Mouse (Mus musculus): ENCODE results near the gene D630023F18Rik.

Gene D630023F18Rik

GRCm38 (mm10) chr1:65122574-65123372, at the start of gene D630023F18Rik:
Gene D630023F18Rik (minus strand): TSS chr1:65123214.
- DNase-seq (ENCODE audit: low read depth, low spot score): no peak

DNA sequence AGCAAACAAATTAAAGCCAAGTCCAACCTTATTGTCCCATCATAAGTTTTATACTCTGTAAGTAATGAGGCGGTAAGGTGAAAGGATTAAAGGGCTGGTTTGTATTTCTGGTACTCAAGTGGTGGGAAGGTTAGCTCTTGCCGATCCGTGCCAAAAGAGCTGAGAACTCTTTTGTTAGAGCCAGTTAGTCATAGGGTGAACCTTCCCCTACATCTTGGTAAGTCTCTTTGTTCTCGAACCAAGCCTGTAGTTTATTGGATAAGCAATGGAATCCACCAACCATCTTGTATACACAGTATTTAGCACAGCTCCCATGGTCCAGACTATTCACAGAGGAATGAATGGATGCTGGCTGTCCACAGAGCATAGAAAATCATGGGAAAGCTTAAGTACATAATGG, 48.6 kb upstream of the D630023F18Rik start:
- DNase-seq (ENCODE audit: low read depth, low spot score): no peak

GRCm38 (mm10) chr1:65169947-65170346, 46.9 kb upstream of the D630023F18Rik start:
- no peak for DNase-seq (ENCODE audit: low read depth, low spot score)

DNA sequence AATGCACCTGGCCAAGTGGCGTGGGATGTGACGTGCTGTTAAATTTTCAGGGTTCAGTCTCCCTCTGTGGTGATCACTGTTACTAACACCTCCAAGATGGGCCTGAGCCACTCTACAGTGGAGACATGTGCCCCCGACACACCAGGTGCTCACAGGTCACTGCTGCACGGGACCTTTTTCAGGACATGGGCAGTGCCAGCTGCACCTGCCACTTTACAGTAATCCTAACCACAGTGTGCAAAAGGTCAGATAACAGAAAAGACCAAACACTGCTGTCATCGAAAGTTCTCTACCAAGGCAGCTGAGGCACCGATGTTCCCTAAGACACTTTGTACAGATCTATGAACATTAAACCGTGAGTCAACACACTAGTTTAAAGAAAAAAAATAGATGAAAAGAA, 46.5 kb upstream of the D630023F18Rik start:
- no peak for DNase-seq (ENCODE audit: low read depth, low spot score)

DNA sequence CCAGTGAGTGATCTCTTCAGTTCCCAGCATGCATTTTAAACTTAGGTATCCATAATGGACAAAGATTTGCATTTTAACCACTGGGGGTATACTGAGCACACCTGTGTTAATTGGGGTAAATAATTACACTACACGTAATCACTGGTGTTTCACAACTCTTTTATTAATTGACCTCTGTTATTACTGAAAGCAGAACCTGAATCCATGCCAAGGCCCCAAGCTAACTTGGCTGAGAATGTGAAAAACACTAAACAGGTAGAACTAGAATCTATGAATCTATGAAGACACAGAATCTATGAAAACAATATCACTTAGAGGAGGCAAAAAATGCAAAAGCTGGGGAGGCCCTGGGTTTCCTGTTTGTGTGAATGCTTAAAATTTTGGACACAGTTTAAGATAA, 44.5 kb upstream of the D630023F18Rik start:
- no peak for DNase-seq (ENCODE audit: low read depth, low spot score)

DNA sequence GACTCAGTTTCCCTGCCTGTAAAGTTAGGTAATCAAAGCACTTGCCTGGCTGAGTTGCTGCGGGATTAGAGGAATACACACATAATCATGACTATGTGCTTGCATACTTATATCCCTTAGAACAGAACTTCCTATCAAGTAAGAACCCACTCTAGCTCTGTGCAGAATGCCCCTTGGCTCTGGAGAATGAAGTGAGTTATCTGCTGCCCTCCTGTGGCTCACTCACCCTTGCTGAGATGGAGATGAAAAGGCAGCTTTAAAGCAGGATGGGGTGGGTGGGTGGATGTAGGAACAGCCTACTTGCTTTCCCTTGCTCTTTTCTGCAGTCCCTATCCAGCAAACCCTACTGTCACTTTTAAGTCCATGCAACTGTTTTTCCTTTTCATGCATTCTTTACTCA, 39.2 kb upstream of the D630023F18Rik start:
- no peak for DNase-seq (ENCODE audit: low read depth, low spot score)

GRCm38 (mm10) chr1:65156111-65156510, 33.1 kb upstream of the D630023F18Rik start:
- no peak for DNase-seq (ENCODE audit: low read depth, low spot score)

- DNase-seq (ENCODE audit: low read depth, low spot score): no peak
Measured at GRCm38 (mm10) chr1:65154814-65155213, 31.8 kb upstream of the D630023F18Rik start.

DNA sequence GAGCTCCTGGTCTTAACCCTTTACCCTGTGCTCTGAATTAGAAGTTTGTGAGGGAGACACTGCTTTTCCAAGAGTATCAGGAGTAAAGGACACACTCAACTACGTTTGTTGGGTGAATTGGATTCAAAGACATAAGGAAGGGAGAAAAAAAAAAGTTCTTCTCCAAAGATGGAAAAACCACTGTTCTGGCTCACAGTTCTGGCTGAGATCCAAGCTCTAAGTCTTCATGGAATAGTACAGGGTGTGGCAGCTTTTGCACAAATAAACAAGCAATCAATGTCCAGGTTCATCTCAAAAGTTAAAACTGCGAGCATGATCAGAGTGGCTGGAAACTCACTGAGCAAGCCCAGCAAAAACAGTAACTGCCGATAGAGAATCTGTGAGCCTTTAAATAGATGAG, 25.0 kb upstream of the D630023F18Rik start:
- no peak for DNase-seq (ENCODE audit: low read depth, low spot score)

DNA sequence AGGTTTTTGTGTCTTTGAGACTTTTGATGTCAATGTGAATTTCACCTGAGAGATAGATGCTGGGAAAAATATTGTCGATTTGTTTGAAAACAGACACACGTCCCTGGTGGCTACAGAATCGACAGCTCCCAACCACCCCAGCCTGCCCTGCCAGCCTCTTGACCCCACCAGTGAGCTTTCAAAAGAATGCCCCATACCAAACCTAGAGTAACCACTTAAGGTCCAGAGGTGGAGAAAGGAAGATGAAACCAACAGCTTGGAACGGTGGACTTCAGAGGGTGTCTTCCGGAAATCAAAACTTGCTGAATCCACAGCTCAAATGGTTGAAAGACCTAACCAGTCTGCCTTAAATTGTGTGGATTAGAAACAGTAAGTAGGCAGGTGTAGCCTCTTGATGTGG, 24.3 kb upstream of the D630023F18Rik start:
- DNase-seq (ENCODE audit: low read depth, low spot score): no peak

- no peak for DNase-seq (ENCODE audit: low read depth, low spot score)
Measured at GRCm38 (mm10) chr1:65146601-65147000, 23.6 kb upstream of the D630023F18Rik start.

DNA sequence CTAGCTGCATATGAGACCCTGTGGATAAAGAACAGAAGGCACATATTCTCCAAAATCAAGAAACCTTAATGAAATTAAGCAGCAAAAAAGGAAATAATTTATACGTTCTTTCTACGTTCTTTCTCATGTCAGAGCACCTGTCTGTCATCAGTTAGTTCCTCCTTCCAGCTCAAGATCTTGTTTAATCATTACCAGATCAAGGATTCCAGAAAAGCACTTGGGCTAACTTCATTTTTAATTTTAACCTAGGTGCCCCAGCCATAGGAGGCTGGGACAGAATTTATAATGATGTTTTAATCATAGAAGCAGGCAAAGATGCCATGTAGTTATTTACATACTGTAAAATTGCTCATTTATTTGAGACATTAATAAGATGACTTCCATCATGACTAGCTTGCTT, 21.8 kb upstream of the D630023F18Rik start:
- DNase-seq (ENCODE audit: low read depth, low spot score): no peak

DNA sequence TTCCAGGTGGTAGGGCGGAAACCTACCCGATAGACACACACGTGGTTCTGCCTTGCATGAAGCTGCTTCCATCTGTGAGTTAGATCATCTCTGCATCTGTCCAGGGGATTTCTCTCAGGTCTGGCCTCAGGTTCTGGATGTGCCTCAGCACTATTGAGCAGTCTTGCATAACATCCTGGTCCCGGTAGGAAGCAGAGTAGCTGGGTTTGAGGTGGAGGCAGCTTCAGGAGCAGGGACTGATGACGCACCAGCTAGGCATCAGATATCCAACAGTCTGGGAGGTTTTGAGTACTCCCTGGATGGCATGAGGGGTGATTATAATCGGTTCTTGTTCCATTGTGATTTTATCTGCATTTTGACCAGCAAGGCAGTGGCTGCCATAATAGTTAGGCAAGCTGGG, 14.5 kb upstream of the D630023F18Rik start:
- DNase-seq (ENCODE audit: low read depth, low spot score): no peak

- DNase-seq (ENCODE audit: low read depth, low spot score): no peak
Measured at GRCm38 (mm10) chr1:65132833-65133232, 9.8 kb upstream of the D630023F18Rik start.

- DNase-seq (ENCODE audit: low read depth, low spot score): no peak
Measured at GRCm38 (mm10) chr1:65131671-65132070, 8.7 kb upstream of the D630023F18Rik start.

- DNase-seq (ENCODE audit: low read depth, low spot score): no peak
Measured at GRCm38 (mm10) chr1:65130226-65130625, 7.2 kb upstream of the D630023F18Rik start.

- no peak for DNase-seq (ENCODE audit: low read depth, low spot score)
Measured at GRCm38 (mm10) chr1:65129634-65130180, 6.7 kb upstream of the D630023F18Rik start.

DNA sequence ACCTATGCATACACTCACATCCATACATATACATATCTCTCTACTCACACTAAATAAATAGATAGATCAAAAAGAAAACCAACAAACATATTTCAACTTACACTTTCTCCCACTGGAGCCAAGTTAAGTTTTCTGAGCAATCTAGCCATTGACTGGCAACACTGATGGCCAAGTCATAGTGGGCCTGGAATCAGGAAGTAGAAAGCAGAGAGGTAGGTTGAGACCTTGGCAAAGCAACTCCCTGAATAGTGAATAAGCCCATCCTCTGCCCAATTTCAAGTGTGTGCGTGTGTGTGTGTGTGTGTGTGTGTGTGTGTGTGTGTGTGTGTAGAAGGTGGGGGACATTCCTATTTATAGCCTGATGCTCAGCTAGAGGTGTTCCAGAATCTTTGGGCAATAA, 3.6 kb downstream of the D630023F18Rik start, which contains the start of gene Gm28845:
Gm28845 (minus strand) TSS at position 121 of the 400 bp plus-strand sequence.
- DNase-seq (ENCODE audit: low read depth, low spot score): no peak

- DNase-seq (ENCODE audit: low read depth, low spot score): no peak
Measured at GRCm38 (mm10) chr1:65118150-65118913, 4.7 kb downstream of the D630023F18Rik start.

DNA sequence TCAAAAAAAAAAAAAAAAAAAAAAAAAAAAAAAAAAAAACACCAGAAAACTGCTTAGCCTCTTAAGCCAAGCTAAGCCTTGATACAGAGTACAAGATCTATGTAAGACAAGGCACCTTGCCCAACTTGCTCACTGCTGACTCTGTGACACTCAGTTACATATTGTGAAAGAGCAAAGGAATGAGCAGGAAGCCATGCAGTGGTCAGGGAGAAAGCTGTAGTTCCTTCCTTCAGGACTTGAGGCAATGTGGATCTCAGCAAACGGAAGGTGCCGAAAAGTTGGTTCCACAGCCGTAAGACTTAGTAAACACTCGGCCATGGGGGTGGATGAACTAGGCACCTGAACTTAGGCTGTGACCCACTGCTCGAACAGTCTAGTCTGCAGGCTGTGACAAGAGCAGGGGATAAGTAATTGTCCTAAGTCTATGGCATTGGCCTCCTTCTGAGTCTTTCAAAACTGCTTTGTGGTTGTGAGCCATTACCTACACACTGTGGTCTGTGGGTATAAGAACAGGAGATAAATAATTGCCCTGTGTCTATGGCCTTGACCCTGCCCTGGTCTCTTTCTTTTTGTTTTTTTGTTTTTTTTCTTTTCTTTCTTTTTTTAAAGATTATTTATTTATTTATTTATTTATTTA, 9.4 kb downstream of the D630023F18Rik start:
- no peak for DNase-seq (ENCODE audit: low read depth, low spot score)

GRCm38 (mm10) chr1:65112807-65113196, 10.2 kb downstream of the D630023F18Rik start:
- no peak for DNase-seq (ENCODE audit: low read depth, low spot score)
